Mouse (Mus musculus): ENCODE results near the gene Olfr1415.

DNA sequence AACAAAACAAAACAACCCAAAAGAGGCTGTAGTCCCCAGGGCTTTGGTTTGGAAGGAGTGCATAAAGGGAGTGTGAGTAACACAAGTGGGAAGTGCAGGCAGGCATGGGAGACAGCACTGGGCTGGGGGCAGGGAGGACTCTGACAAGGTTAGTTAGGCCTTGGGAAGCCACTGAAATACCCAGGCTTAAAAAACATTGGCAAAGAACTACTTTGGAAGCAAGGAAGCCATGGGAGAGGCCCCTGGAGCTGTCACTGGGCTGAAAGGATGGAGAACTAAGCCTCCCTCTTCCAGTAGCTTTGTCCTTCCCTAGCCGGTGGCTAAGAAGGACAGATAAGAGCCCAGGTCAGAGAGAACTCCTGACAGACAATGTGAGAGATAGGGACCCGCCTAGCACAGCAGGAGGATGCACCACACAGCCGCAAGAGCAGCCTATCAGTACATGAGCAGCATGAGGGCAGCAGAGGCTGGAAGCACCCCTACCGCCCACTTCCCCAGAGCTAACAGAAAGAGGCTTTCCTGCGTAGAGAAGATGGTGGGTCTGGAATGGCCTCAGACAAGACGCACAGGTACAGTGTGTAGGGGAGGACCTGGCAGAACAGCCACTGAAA lies 54.3 kb downstream of the Olfr1415 start:
- no peak for TF ChIP-seq CTCF (conservative IDR thresholded peaks at IDR 0.05 in 1 of 2, IDR thresholded peaks at IDR 0.05 in 1 of 2; ENCODE audit: low read depth in 2 of 2, low read length in 2 of 2)
- TF ChIP-seq POLR2A (IDR thresholded peaks at IDR 0.05; ENCODE audit: low read depth, low read length), result no peak
- TF ChIP-seq TBP (conservative IDR thresholded peaks at IDR 0.05; ENCODE audit: low read depth, low read length), result no peak
- TF ChIP-seq CHD2 (IDR thresholded peaks at IDR 0.05; ENCODE audit: low read length), result no peak
- TF ChIP-seq MAZ (IDR thresholded peaks at IDR 0.05; ENCODE audit: low read depth, low read length), result no peak
